Mouse (Mus musculus) olfactory bulb, adult 2 months (tissue): ENCODE results near the gene Rps17. TPM values are rescaled to one million over a fixed set of nuclear protein-coding genes. Genes with fewer than 3 reads are reported as not detected.

Experiments used
- H3K27ac ChIP-seq: fragments of 200-500 bp; 2 replicates; pipeline ENCODE4 v1.5.1; 2012; ENCODE audit warnings: low read depth, low read length; ENCODE audit not compliant: insufficient read depth
- H3K4me1 ChIP-seq: fragments of 200-500 bp; 2 replicates; pipeline ENCODE4 v1.6.1; 2012; ENCODE audit warnings: low read length; ENCODE audit not compliant: control insufficient read depth, insufficient read depth
- H3K4me3 ChIP-seq: fragments of 200-500 bp; 2 replicates; pipeline ENCODE4 v1.5.1; 2012; ENCODE audit warnings: mild to moderate bottlenecking, low read depth, low read length, moderate library complexity; ENCODE audit not compliant: insufficient read depth
- CTCF ChIP-seq: fragments of 200-500 bp; IDR thresholded peaks from 2 replicates; pipeline ENCODE4 v1.5.1; 2012; ENCODE audit warnings: low read depth, mild to moderate bottlenecking, low read length, moderate library complexity; ENCODE audit not compliant: insufficient read depth
- POLR2A ChIP-seq: fragments of 200-500 bp; IDR thresholded peaks from 2 replicates; pipeline ENCODE4 v1.6.1; 2012; ENCODE audit warnings: mild to moderate bottlenecking, low read depth, low read length, moderate library complexity; ENCODE audit not compliant: insufficient read depth
- WGBS: fragments of 180-500 bp; shearing (Covaris S2); methylation state at CpG from one replicate; pipeline ENCODE4 v1.1.7; 2018; 5-methylcytosine and 5-hydroxymethylcytosine counted together
- polyA plus RNA-seq: library from polyadenylated mRNA; stranded (reverse); fragments of >200 nt; gene quantifications from 2 replicates; pipeline ENCODE4 v1.2.4, GENCODE M21; 2012; ENCODE audit warnings: low replicate concordance; ENCODE audit not compliant: missing spikeins, insufficient read depth, insufficient read length

Rps17 gene
- 2,532 TPM in 1 of 2 replicates, not detected in the other for polyA plus RNA-seq

GRCm38 (mm10) chr7:81344544-81345446, at the start of gene Rps17:
Gene Rps17 (minus strand): TSS chr7:81345254.
- peak within 1 kb of the TSS; percentile 78 for H3K4me3 ChIP-seq
- peaks cover 16% of the 10 kb centered on the region for H3K4me1 ChIP-seq
- under 1% methylated on average over 85 of the region's 85 CpGs for WGBS
- TF ChIP-seq POLR2A (peak; percentile 79), CTCF (peak; percentile 88)
- peak within 1 kb of the TSS; percentile 63 for H3K27ac ChIP-seq

GRCm38 (mm10) chr7:81379363-81379762, 34.3 kb upstream of the Rps17 start:
- Histone ChIP-seq H3K27ac (no peak overlapping the region), H3K4me1 (no peaks in the 10 kb centered on the region), H3K4me3 (no peak overlapping the region)
- TF ChIP-seq POLR2A (no peak), CTCF (no peak)
- WGBS = 81% methylated on average over 1 of the region's 1 CpGs

GRCm38 (mm10) chr7:81372337-81372920, 27.4 kb upstream of the Rps17 start:
- peak overlapping the region; percentile 32 for H3K4me3 ChIP-seq
- peak overlapping the region; percentile 55 for H3K27ac ChIP-seq
- WGBS = 3% methylated on average over 13 of the region's 13 CpGs
- no peak for TF ChIP-seq CTCF
- TF ChIP-seq POLR2A = no peak
- H3K4me1 ChIP-seq = peaks cover 11% of the 10 kb centered on the region

GRCm38 (mm10) chr7:81371811-81372210, 26.8 kb upstream of the Rps17 start:
- peak overlapping the region; percentile 32 for H3K4me3 ChIP-seq
- no peak for TF ChIP-seq POLR2A
- TF ChIP-seq CTCF = no peak
- peaks cover 11% of the 10 kb centered on the region for H3K4me1 ChIP-seq
- peak overlapping the region; percentile 55 for H3K27ac ChIP-seq
- WGBS = 34% methylated on average over 5 of the region's 5 CpGs

GRCm38 (mm10) chr7:81369724-81370123, 24.7 kb upstream of the Rps17 start:
- no peak overlapping the region for H3K4me3 ChIP-seq
- H3K4me1 ChIP-seq = peaks cover 11% of the 10 kb centered on the region
- TF ChIP-seq POLR2A (no peak), CTCF (no peak)
- 22% methylated on average over 3 of the region's 3 CpGs for WGBS
- H3K27ac ChIP-seq = 0 out of 2 replicates have a peak overlapping the region, but pooled peaks have one; percentile 5

- no peak overlapping the region for H3K4me3 ChIP-seq
- H3K27ac ChIP-seq = no peak overlapping the region
- TF ChIP-seq CTCF = no peak
- H3K4me1 ChIP-seq = peaks cover 8% of the 10 kb centered on the region
- WGBS = 63% methylated on average over 3 of the region's 3 CpGs
These were observed 22.9 kb upstream of the Rps17 start for GRCm38 (mm10) chr7:81367946-81368345.

GRCm38 (mm10) chr7:81356975-81357374, 11.9 kb upstream of the Rps17 start:
- no peak for TF ChIP-seq CTCF
- TF ChIP-seq POLR2A = no peak
- H3K4me3 ChIP-seq = no peak overlapping the region
- WGBS = 87% methylated on average over 7 of the region's 7 CpGs
- H3K27ac ChIP-seq = no peak overlapping the region
- no peaks in the 10 kb centered on the region for H3K4me1 ChIP-seq

GRCm38 (mm10) chr7:81356360-81356759, 11.3 kb upstream of the Rps17 start:
- no peak overlapping the region for H3K27ac ChIP-seq
- H3K4me1 ChIP-seq = no peaks in the 10 kb centered on the region
- 85% methylated on average over 1 of the region's 1 CpGs for WGBS

GRCm38 (mm10) chr7:81355746-81356145, 10.7 kb upstream of the Rps17 start:
- TF ChIP-seq POLR2A (no peak), CTCF (no peak)
- Histone ChIP-seq H3K4me1 (no peaks in the 10 kb centered on the region), H3K27ac (no peak overlapping the region), H3K4me3 (no peak overlapping the region)
- 88% methylated on average over 7 of the region's 7 CpGs for WGBS

More at GRCm38 (mm10) chr7:81356360-81356759, 11.3 kb upstream of the Rps17 start:
- TF ChIP-seq CTCF (no peak), POLR2A (no peak)
- no peak overlapping the region for H3K4me3 ChIP-seq
